Mouse (Mus musculus) embryonic facial prominence, embryonic 15.5 days (tissue): ENCODE results near the gene Hipk3. TPM values are rescaled to one million over a fixed set of nuclear protein-coding genes. Genes with fewer than 3 reads are reported as not detected.

Source experiments
- ATAC-seq: fragments of 200-750 bp; cut with Nextera tagmentation; 2 replicates; pipeline ENCODE4 v1.8.0; 2017; ENCODE audit warnings: low read depth, moderate TSS enrichment; ENCODE audit not compliant: insufficient number of reproducible peaks, low FRiP score, low TSS enrichment
- H3K27ac ChIP-seq: fragments of 300-500 bp; sonication (generic); replicated peaks from 2 replicates; pipeline ENCODE4 v1.5.1; 2015; ENCODE audit warnings: mild to moderate bottlenecking, inconsistent platforms
- H3K27me3 ChIP-seq: fragments of 300-500 bp; sonication (generic); 2 replicates; pipeline ENCODE4 v1.6.1; 2015; ENCODE audit warnings: inconsistent platforms
- H3K36me3 ChIP-seq: fragments of 300-500 bp; sonication (generic); 2 replicates; pipeline ENCODE4 v1.6.1; 2015; ENCODE audit warnings: mild to moderate bottlenecking, inconsistent platforms
- H3K4me1 ChIP-seq: fragments of 300-500 bp; sonication (generic); 2 replicates; pipeline ENCODE4 v1.6.1; 2015; ENCODE audit warnings: inconsistent platforms
- H3K4me2 ChIP-seq: fragments of 300-500 bp; sonication (generic); replicated peaks from 2 replicates; pipeline ENCODE4 v1.6.1; 2015; ENCODE audit warnings: mild to moderate bottlenecking, inconsistent platforms
- H3K4me3 ChIP-seq: fragments of 300-500 bp; sonication (generic); replicated peaks from 2 replicates; pipeline ENCODE4 v1.5.1; 2015; ENCODE audit warnings: mild to moderate bottlenecking, inconsistent platforms
- H3K9ac ChIP-seq: fragments of 300-500 bp; sonication (generic); 2 replicates; pipeline ENCODE4 v1.6.1; 2015; ENCODE audit warnings: inconsistent platforms
- H3K9me3 ChIP-seq: fragments of 300-500 bp; sonication (generic); replicated peaks from 2 replicates; pipeline ENCODE4 v1.6.1; 2016; ENCODE audit warnings: inconsistent platforms
- WGBS: fragments of 180-500 bp; shearing (Covaris S2); methylation state at CpG from one replicate; pipeline ENCODE4 v1.1.7; 2015; 5-methylcytosine and 5-hydroxymethylcytosine counted together
- polyA plus RNA-seq: library from polyadenylated mRNA; unstranded; fragments of >200 nt; fragmentation: Nextera tagmentation; extraction: Ambion mirVana; gene quantifications from 2 replicates; pipeline ENCODE4 v1.2.1, GENCODE M21; 2015

Gene Hipk3
- polyA plus RNA-seq, 1 experiment from 2014 or later: 17.5 TPM

DNA sequence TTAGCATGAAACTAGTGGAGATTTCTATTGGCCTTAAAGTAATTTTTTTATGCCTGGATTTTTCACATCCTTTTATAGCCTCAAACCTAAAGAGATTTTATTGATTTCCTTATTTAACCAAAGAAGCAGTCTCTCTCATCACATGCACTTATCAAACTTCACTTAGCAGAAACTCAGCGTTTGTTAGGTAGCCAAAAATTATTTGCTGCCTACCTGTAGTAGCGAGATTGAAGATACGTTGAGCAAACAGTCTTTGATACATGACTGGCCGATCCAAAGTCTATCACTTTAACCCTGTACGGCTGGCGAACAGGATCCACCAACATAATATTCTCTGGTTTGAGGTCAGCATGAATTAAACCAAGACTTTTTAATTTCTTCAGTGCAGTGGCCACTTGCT lies 23.7 kb downstream of the Hipk3 start:
- no peaks in the 10 kb centered on the region for H3K9me3 ChIP-seq
- 0 out of 2 replicates have a peak, but pooled peaks cover 13% of the 10 kb centered on the region for H3K36me3 ChIP-seq
- H3K4me1 ChIP-seq: no peaks in the 10 kb centered on the region
- H3K27ac ChIP-seq: no peak overlapping the region
- H3K27me3 ChIP-seq: no peaks in the 10 kb centered on the region
- 93% methylated on average over 6 of the region's 6 CpGs for WGBS
- ATAC-seq: no peak
- no peak overlapping the region for H3K4me3 ChIP-seq
- H3K9ac ChIP-seq: no peak overlapping the region
- no peak overlapping the region for H3K4me2 ChIP-seq

DNA sequence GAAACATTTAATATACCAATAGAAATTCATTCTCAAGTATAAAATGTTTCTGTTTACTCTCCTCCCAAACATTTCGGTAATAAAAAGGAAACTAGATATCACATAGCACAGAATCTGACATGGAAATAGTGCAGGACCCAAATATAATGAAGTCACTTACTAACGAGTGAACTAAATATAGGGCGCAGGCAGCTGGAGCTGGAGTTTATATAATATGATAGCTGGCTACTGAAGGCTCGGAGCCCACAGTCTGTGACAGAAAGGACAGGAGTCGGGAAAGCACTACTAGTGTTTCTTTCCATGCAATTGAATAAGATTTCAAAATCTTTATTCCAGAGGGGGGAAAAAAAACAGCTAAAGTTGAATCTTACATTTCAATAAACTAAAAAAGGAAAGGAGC lies 25.8 kb downstream of the Hipk3 start:
- Histone ChIP-seq H3K27ac (no peak overlapping the region), H3K4me3 (no peak overlapping the region), H3K4me2 (no peak overlapping the region), H3K4me1 (no peaks in the 10 kb centered on the region), H3K36me3 (0 out of 2 replicates have a peak, but pooled peaks cover 13% of the 10 kb centered on the region), H3K27me3 (no peaks in the 10 kb centered on the region), H3K9me3 (no peaks in the 10 kb centered on the region), H3K9ac (no peak overlapping the region)
- WGBS: 68% methylated on average over 5 of the region's 5 CpGs
- no peak for ATAC-seq

DNA sequence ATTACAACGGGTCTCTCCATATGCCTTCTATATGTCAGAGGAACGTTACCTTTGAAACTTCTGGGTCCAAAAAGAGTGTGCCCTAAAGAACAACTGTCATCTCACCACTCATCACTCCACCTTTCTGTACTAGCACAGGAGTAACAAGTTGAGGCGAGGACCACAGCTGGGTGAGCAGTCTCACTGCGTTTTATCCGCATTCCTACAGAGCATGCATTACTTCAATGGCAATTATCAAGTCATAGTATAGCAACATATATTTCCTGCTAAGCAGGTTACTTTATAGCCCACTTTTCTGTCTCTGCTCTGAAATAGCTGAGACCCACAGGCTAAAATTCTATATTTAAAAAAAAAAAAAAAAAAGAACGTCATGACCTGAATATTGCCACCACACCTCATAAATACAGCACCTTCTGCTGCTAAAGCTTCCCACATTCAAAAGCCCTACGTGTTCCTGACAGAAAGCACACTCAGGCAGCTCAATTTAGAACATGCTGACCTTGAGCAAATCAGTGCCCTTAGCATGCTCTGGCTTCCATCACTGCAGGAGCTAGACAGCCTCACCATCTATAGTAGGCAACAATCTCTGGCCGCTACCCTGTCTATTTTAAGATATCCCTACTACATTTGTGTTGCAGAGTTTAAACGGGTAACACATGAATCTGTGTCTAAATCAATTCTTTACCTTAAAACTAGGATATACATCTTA lies 27.2 kb downstream of the Hipk3 start:
- 0 out of 2 replicates have a peak, but pooled peaks cover 13% of the 10 kb centered on the region for H3K36me3 ChIP-seq
- H3K9me3 ChIP-seq: no peaks in the 10 kb centered on the region
- no peak overlapping the region for H3K9ac ChIP-seq
- H3K4me3 ChIP-seq: no peak overlapping the region
- WGBS: 56% methylated on average over 9 of the region's 9 CpGs
- no peaks in the 10 kb centered on the region for H3K4me1 ChIP-seq
- ATAC-seq: no peak
- no peak overlapping the region for H3K4me2 ChIP-seq
- H3K27me3 ChIP-seq: no peaks in the 10 kb centered on the region
- H3K27ac ChIP-seq: no peak overlapping the region

DNA sequence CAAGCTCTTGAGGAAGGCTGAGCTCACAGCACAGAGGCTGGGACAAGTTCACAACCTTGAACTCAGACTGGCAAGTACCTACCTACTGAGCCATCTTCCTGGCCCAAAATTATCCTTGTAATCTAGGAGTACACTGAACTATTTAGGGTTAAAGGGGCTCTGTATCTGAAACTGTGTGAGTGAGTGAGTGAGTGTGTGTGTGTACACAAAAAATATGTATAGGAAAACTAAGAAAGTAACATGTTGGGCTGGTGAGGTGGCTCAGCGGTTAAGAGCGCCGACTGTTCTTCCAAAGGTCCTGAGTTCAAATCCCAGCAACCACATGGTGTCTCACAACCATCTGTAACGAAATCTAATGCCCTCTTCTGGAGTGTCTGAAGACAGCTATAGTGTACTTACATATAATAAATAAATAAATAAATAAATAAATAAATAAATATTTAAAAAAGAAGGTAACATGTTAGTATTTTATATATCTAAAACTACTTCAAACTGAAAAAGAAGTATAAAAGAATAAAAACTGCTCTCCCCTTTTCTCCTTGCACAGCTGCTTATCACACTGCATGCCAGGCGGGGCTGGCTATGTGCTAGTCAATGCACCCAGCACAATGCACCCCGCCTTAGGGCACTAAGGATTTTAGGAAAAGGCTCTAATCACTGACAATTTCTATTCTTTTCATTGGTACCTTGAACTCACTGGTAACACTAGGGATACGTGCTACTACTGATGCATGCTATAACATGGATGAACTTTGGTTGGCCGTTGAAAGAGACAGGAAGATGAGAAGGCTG lies 28.4 kb downstream of the Hipk3 start:
- no peak for ATAC-seq
- H3K4me1 ChIP-seq: no peaks in the 10 kb centered on the region
- no peak overlapping the region for H3K9ac ChIP-seq
- H3K27me3 ChIP-seq: no peaks in the 10 kb centered on the region
- no peaks in the 10 kb centered on the region for H3K9me3 ChIP-seq
- H3K4me3 ChIP-seq: no peak overlapping the region
- H3K36me3 ChIP-seq: 0 out of 2 replicates have a peak, but pooled peaks cover 4% of the 10 kb centered on the region
- no peak overlapping the region for H3K27ac ChIP-seq
- H3K4me2 ChIP-seq: no peak overlapping the region
- 91% methylated on average over 8 of the region's 8 CpGs for WGBS

DNA sequence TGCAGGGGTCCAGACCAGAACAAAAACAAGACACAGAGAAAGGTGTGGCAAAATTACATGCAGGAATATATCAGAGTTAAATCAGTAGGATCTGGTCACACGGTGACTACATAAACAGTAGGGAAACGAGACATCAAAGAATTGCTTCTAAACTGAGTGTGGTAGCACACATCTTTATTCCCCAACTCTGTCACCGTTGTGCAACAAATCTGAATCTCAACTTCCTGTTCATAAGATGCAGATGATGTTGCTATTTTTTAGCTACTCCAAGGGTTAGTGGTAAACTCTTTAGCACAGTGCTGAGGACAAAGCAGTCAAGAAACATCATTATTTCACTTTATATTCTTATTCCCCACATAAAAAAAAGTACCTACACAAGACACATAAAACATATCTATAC lies 34.2 kb downstream of the Hipk3 start:
- no peak overlapping the region for H3K9ac ChIP-seq
- WGBS: 50% methylated on average over 3 of the region's 3 CpGs
- H3K9me3 ChIP-seq: no peaks in the 10 kb centered on the region
- no peak overlapping the region for H3K4me3 ChIP-seq
- no peak overlapping the region for H3K4me2 ChIP-seq
- H3K36me3 ChIP-seq: no peaks in the 10 kb centered on the region
- no peak overlapping the region for H3K27ac ChIP-seq
- no peaks in the 10 kb centered on the region for H3K27me3 ChIP-seq
- H3K4me1 ChIP-seq: peaks cover 11% of the 10 kb centered on the region; the same call in 1 of the 2 replicates
- no peak for ATAC-seq

DNA sequence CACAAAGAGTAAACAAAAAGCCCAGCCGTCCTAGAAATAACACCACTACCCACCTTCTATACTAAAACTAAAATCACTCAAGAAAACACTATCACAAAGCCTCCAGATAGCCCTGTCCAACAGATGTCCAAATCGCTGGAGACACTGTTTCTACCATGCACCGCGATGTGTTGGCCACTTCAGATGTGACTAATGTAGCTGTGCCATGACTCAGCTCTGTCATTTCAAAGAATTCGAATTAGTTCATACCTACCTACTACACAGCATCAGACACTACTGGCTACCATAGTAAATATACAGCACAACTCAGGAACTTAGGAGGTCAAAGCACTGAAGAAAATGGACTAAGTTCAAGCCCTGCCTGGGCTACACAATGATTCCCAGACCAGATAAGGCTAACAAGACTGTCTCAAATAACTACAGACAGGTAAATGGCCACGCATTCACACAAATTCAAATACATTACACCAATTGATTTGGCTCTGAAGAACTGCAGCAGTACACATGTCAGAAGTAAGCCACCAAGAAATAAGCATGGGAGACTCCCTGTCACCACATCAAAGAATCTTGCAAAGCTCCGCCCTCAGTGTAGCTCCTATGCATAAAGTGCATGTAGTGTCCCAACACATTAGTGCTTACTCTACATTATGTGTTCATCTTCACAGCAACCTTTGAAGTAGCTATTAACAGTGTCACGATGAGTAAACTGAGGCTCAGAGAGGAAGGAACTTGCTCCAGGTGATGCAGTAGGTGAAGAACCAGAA lies 35.5 kb downstream of the Hipk3 start:
- no peak overlapping the region for H3K4me2 ChIP-seq
- no peaks in the 10 kb centered on the region for H3K36me3 ChIP-seq
- no peaks in the 10 kb centered on the region for H3K27me3 ChIP-seq
- ATAC-seq: no peak
- no peaks in the 10 kb centered on the region for H3K9me3 ChIP-seq
- peaks cover 11% of the 10 kb centered on the region; the same call in 1 of the 2 replicates for H3K4me1 ChIP-seq
- H3K4me3 ChIP-seq: no peak overlapping the region
- no peak overlapping the region for H3K9ac ChIP-seq
- 77% methylated on average over 8 of the region's 8 CpGs for WGBS
- H3K27ac ChIP-seq: no peak overlapping the region

DNA sequence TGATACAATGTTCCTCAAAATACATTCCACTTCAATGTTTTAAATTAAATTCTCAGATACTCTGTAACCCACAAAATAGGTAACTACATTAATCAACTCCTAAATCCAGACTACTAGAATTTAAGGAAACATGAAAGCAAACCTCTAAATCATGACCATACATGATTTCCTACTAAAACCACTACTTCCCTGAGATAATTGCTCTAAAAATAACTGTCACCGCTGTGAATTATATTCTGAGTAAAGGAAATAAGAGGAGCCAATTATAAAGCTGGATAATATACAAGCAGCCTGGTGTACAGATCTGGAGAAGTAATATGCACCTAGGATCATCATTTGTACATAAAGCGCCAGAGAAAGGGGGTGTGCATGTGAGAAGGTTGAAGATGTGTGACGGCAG lies 37.1 kb downstream of the Hipk3 start:
- no peaks in the 10 kb centered on the region for H3K9me3 ChIP-seq
- H3K27me3 ChIP-seq: no peaks in the 10 kb centered on the region
- no peak overlapping the region for H3K9ac ChIP-seq
- 61% methylated on average over 3 of the region's 3 CpGs for WGBS
- no peak overlapping the region for H3K4me3 ChIP-seq
- no peak overlapping the region for H3K4me2 ChIP-seq
- H3K27ac ChIP-seq: no peak overlapping the region
- H3K36me3 ChIP-seq: no peaks in the 10 kb centered on the region
- H3K4me1 ChIP-seq: peaks cover 11% of the 10 kb centered on the region; the same call in 1 of the 2 replicates
- ATAC-seq: no peak

DNA sequence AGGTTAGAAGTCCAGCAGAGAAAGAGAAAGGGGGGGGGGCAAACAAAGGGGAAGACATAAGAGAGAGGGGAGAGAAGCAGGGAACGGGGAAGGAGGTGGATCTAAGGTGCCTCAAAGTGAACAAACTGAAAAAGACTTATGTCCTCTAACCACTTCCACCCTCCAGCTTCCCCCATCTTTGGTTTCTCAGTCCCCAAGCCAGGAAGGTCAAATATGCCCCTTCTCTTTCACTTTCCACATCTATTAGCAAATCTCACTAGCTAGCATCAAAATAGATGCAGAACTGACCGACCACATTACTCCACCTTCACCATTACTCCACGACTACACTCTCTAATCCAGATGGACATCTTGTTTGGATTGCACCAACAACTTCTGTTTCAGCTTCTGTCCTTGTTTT lies 43.6 kb downstream of the Hipk3 start:
- no peak overlapping the region for H3K27ac ChIP-seq
- no peaks in the 10 kb centered on the region for H3K4me1 ChIP-seq
- no peak overlapping the region for H3K4me3 ChIP-seq
- no peak for ATAC-seq
- H3K9ac ChIP-seq: no peak overlapping the region
- WGBS: 64% methylated on average over 3 of the region's 3 CpGs
- H3K36me3 ChIP-seq: no peaks in the 10 kb centered on the region
- H3K4me2 ChIP-seq: no peak overlapping the region
- no peaks in the 10 kb centered on the region for H3K27me3 ChIP-seq
- H3K9me3 ChIP-seq: no peaks in the 10 kb centered on the region

DNA sequence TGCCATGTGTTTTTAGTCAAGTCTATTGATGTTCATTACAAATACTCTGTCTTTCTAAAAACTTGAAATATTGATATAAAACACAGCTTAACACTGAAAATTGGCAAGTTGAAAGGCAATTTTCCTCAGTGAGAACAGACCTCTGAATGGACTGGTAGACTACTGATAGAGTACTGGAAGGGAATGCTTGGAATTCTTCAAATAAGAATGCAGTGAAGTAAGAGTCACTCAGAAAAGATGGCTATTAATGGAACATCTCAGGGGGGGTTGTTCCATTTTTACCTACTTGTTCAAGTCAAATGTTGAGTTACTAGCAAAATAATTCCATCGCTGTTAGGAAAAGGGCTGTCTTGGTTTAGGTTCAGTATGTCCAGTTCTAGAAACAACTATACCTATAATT lies 45.1 kb downstream of the Hipk3 start:
- no peak overlapping the region for H3K4me2 ChIP-seq
- H3K9ac ChIP-seq: no peak overlapping the region
- H3K27ac ChIP-seq: no peak overlapping the region
- H3K27me3 ChIP-seq: no peaks in the 10 kb centered on the region
- H3K9me3 ChIP-seq: no peaks in the 10 kb centered on the region
- no peak for ATAC-seq
- H3K36me3 ChIP-seq: no peaks in the 10 kb centered on the region
- no peaks in the 10 kb centered on the region for H3K4me1 ChIP-seq
- 89% methylated on average over 1 of the region's 1 CpGs for WGBS
- H3K4me3 ChIP-seq: no peak overlapping the region

DNA sequence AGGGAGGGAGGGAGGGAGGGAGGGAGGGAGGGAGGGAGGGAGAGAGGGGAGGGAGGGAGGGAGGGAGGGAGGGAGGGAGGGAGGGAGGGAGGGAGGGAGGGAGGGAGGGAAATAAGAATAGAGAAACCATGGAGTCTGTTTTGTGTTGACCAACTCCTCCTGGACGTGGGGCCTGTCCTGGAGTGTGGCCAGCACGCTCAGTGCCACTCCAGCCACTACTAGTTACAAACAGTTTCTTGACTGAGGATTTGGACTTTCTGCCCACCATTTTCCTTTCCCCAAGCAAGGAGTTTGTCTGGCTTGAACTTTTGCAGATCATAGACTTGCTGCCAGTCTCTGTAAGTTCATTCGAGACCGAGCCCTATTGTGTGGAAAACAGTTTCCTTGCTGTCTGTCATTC lies 46.0 kb downstream of the Hipk3 start:
- Histone ChIP-seq H3K4me1 (no peaks in the 10 kb centered on the region), H3K4me2 (no peak overlapping the region), H3K9ac (no peak overlapping the region), H3K27me3 (no peaks in the 10 kb centered on the region), H3K36me3 (peaks cover 2% of the 10 kb centered on the region; the same call in 1 of the 2 replicates), H3K27ac (no peak overlapping the region), H3K4me3 (no peak overlapping the region), H3K9me3 (no peaks in the 10 kb centered on the region)
- no peak for ATAC-seq
- WGBS: 77% methylated on average over 4 of the region's 4 CpGs

DNA sequence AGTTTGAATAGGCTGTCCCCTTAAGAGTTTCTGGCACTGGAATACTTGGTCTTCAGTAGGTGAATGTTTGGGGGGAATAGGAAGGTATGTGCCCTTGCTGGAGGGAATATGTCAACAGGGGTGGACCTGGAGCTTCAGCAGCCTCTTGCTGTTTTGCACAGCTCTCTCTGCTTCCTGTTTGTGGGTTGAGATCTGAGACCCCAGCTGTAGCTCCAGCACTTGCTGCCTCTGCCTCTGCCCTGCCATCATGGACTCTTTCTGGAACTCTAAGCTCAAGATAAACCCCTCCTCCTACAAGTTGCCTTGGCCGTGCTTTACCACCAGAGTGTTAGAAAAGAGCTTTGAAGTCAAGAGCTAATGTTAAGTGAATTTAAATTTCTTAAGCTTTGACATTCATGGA lies 48.2 kb downstream of the Hipk3 start:
- no peaks in the 10 kb centered on the region for H3K9me3 ChIP-seq
- H3K4me1 ChIP-seq: no peaks in the 10 kb centered on the region
- no peak overlapping the region for H3K9ac ChIP-seq
- H3K4me2 ChIP-seq: no peak overlapping the region
- no peak for ATAC-seq
- H3K4me3 ChIP-seq: no peak overlapping the region
- H3K36me3 ChIP-seq: peaks cover 4% of the 10 kb centered on the region; the same call in 1 of the 2 replicates
- H3K27me3 ChIP-seq: no peaks in the 10 kb centered on the region
- H3K27ac ChIP-seq: no peak overlapping the region
- 58% methylated on average over 1 of the region's 1 CpGs for WGBS
